In the genomic region with DNA sequence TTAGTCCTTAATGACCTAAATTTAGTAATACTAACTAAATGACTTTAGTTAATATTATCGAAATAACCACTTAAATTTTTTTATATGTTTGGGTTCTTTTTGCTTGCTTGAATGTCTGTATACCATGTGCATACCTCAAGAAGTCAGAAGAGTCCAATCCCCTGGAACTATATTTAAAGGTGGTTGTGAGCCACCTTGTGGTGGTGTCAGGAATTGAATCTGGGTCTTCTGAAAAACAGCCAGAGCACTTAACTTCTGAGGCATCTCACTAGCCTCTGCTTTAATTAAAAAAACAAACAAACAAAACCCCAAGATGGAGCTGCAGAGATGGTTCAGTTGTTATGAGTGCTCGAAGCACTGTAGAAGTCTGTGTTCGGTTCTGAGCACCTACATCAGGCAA, we compare ENCODE assay signal across 10 mouse cellular contexts. TPM values are rescaled to one million over a fixed set of nuclear protein-coding genes. Genes with fewer than 3 reads are reported as not detected.
DNase-seq lines count a peak whose midpoint lies in the region; ATAC-seq and TF ChIP-seq lines count a peak whose summit lies in the region.
"Had no signal": no experiment of that assay in that cellular context is flagged by ENCODE, and none has a peak within 500 bp of the region (broad histone marks: within the 10 kb centered on the region; RNA-seq: fewer than 3 reads in every experiment).

No protein-coding gene starts in this region.

- H3K36me3 ChIP-seq in forebrain, postnatal 0 days (ENCODE audit: insufficient read depth), result peaks cover 50% of the 10 kb centered on the region
- peaks cover 80% of the 10 kb centered on the region for H3K36me3 ChIP-seq in forebrain, embryonic 13.5 days (ENCODE audit: poor library complexity, severe bottlenecking)
- H3K36me3 ChIP-seq in neural tube, embryonic 15.5 days, result peaks cover 48% of the 10 kb centered on the region
- peaks cover 79% of the 10 kb centered on the region for H3K36me3 ChIP-seq in lung, embryonic 14.5 days (ENCODE audit: insufficient read depth)

- TF ChIP-seq CTCF in forebrain, postnatal 0 days (IDR thresholded peaks at IDR 0.05; ENCODE audit: low read depth), result peak; percentile 65
- TF ChIP-seq CTCF in brain, embryonic 14.5 days (IDR thresholded peaks at IDR 0.05; ENCODE audit: borderline replicate concordance, extremely low read depth, insufficient read depth, insufficient read length), result peak; percentile 62; the same call in 1 of the 2 replicates
- peak; percentile 68 for TF ChIP-seq CTCF in lung, embryonic 14.5 days (IDR thresholded peaks at IDR 0.05; ENCODE audit: low read depth)

- H3K4me2 ChIP-seq in forebrain, postnatal 0 days (ENCODE audit: low read depth), result no peak overlapping the region
- H3K4me2 ChIP-seq in forebrain, embryonic 13.5 days, result no peak overlapping the region
- no peak overlapping the region for H3K4me2 ChIP-seq in neural tube, embryonic 15.5 days
- no peak overlapping the region for H3K4me2 ChIP-seq in lung, embryonic 14.5 days
- H3K4me2 ChIP-seq: midbrain, embryonic 12.5 days had no signal

- ATAC-seq in forebrain, postnatal 0 days, result no peak
- ATAC-seq in forebrain, embryonic 13.5 days, result no peak
- ATAC-seq in neural tube, embryonic 15.5 days (ENCODE audit: low FRiP score), result no peak
- no peak for ATAC-seq in lung, embryonic 14.5 days (ENCODE audit: insufficient read depth)

- 86% methylated on average over 3 of the region's 3 CpGs for WGBS in forebrain, postnatal 0 days
- 88% methylated on average over 3 of the region's 3 CpGs for WGBS in forebrain, embryonic 13.5 days
- 88% methylated on average over 3 of the region's 3 CpGs for WGBS in neural tube, embryonic 15.5 days
- WGBS in lung, embryonic 14.5 days, result 75% methylated on average over 3 of the region's 3 CpGs

- peak; percentile 52 for DNase-seq in forebrain, postnatal 0 days
- peak; percentile 24 for DNase-seq in neural tube, embryonic 10.5 days (ENCODE audit: extremely low spot score, low spot score)
- peak; percentile 56 for DNase-seq in brain, embryonic 14.5 days (ENCODE audit: low read depth)
- DNase-seq in heart, postnatal 4 days, result peak; percentile 60
- DNase-seq in lung, embryonic 14.5 days, result peak; percentile 73
- peak; percentile 42 to 76 for DNase-seq in spleen, postnatal 4 days (ENCODE audit: low spot score in 2 of 2)

- TF ChIP-seq POLR2A in brain, embryonic 14.5 days (IDR thresholded peaks at IDR 0.05; ENCODE audit: borderline replicate concordance, extremely low read depth, insufficient read depth, insufficient read length, poor library complexity, severe bottlenecking), result no peak

- H3K9ac ChIP-seq in forebrain, postnatal 0 days, result no peak overlapping the region
- H3K9ac ChIP-seq in forebrain, embryonic 13.5 days, result no peak overlapping the region
- H3K9ac ChIP-seq in neural tube, embryonic 15.5 days (replicated peaks), result no peak overlapping the region
- no peak overlapping the region for H3K9ac ChIP-seq in lung, embryonic 14.5 days
- H3K9ac ChIP-seq: midbrain, embryonic 12.5 days had no signal

- no peak overlapping the region for H3K27ac ChIP-seq in forebrain, postnatal 0 days (ENCODE audit: low read depth, low read length)
- H3K27ac ChIP-seq in forebrain, embryonic 13.5 days, result no peak overlapping the region
- H3K27ac ChIP-seq in neural tube, embryonic 15.5 days (replicated peaks), result no peak overlapping the region
- H3K27ac ChIP-seq in lung, embryonic 14.5 days (ENCODE audit: low read depth), result no peak overlapping the region
- H3K27ac ChIP-seq: midbrain, embryonic 12.5 days had no signal

- no peaks in the 10 kb centered on the region for H3K9me3 ChIP-seq in forebrain, postnatal 0 days (ENCODE audit: low read length)
- no peaks in the 10 kb centered on the region for H3K9me3 ChIP-seq in forebrain, embryonic 13.5 days (replicated peaks)
- no peaks in the 10 kb centered on the region for H3K9me3 ChIP-seq in neural tube, embryonic 15.5 days (replicated peaks)
- H3K9me3 ChIP-seq in lung, embryonic 14.5 days (ENCODE audit: low read depth, low read length), result no peaks in the 10 kb centered on the region
- H3K9me3 ChIP-seq: midbrain, embryonic 12.5 days had no signal

- H3K27me3 ChIP-seq in forebrain, postnatal 0 days (ENCODE audit: insufficient read depth, low read length), result no peaks in the 10 kb centered on the region
- no peaks in the 10 kb centered on the region for H3K27me3 ChIP-seq in forebrain, embryonic 13.5 days
- no peaks in the 10 kb centered on the region for H3K27me3 ChIP-seq in neural tube, embryonic 15.5 days (replicated peaks)
- no peaks in the 10 kb centered on the region for H3K27me3 ChIP-seq in lung, embryonic 14.5 days (ENCODE audit: insufficient read depth, low read length)
- H3K27me3 ChIP-seq: midbrain, embryonic 12.5 days had no signal

- no peak overlapping the region for H3K4me3 ChIP-seq in forebrain, postnatal 0 days (ENCODE audit: low read depth, low read length)
- H3K4me3 ChIP-seq in forebrain, embryonic 13.5 days, result no peak overlapping the region
- H3K4me3 ChIP-seq in neural tube, embryonic 15.5 days (replicated peaks), result no peak overlapping the region
- no peak overlapping the region for H3K4me3 ChIP-seq in lung, embryonic 14.5 days (ENCODE audit: low read depth, low read length)
- H3K4me3 ChIP-seq: midbrain, embryonic 12.5 days had no signal

- no peaks in the 10 kb centered on the region for H3K4me1 ChIP-seq in forebrain, postnatal 0 days (ENCODE audit: insufficient read depth)
- H3K4me1 ChIP-seq in forebrain, embryonic 13.5 days, result no peaks in the 10 kb centered on the region
- H3K4me1 ChIP-seq in neural tube, embryonic 15.5 days, result no peaks in the 10 kb centered on the region
- no peaks in the 10 kb centered on the region for H3K4me1 ChIP-seq in lung, embryonic 14.5 days (ENCODE audit: insufficient read depth)
- H3K4me1 ChIP-seq: midbrain, embryonic 12.5 days had no signal

RNA-seq across cellular contexts. Expression of a gene that starts 11.0 kb away (rescaled TPM):
- 9.6 and 9.8 TPM in 2 replicates for total RNA-seq in forebrain, postnatal 0 days (2014; rRNA removed)
- 5.0 and 6.4 TPM in 2 replicates for polyA plus RNA-seq in forebrain, postnatal 0 days (2015; fragmentation: Nextera tagmentation; extraction: Ambion mirVana)
- 23.9 and 24.5 TPM in 2 replicates for polyA plus RNA-seq in forebrain, embryonic 13.5 days (2015; fragmentation: Nextera tagmentation; extraction: Ambion mirVana)
- 12.1 and 12.8 TPM in 2 replicates for polyA plus RNA-seq in neural tube, embryonic 15.5 days (2015; fragmentation: Nextera tagmentation; extraction: Ambion mirVana)
- polyA plus RNA-seq in brain, embryonic 14.5 days (2012; rRNA removed), result 11.6 and 13.0 TPM in 2 replicates
- 1 to 10 TPM; 6.4 to 6.7 TPM for total RNA-seq in heart, postnatal 4 days (2021)
- 13.6 and 15.2 TPM in 2 replicates for polyA plus RNA-seq in lung, embryonic 14.5 days (2014; fragmentation: Nextera tagmentation; extraction: Ambion mirVana)

RNA-seq across cellular contexts. Expression of a gene that starts 11.2 kb away (rescaled TPM):
- total RNA-seq in forebrain, postnatal 0 days (2014; rRNA removed), result 79.8 and 93.2 TPM in 2 replicates
- 123 and 128 TPM in 2 replicates for polyA plus RNA-seq in forebrain, postnatal 0 days (2015; fragmentation: Nextera tagmentation; extraction: Ambion mirVana)
- 78.2 and 85.3 TPM in 2 replicates for polyA plus RNA-seq in forebrain, embryonic 13.5 days (2015; fragmentation: Nextera tagmentation; extraction: Ambion mirVana)
- polyA plus RNA-seq in neural tube, embryonic 15.5 days (2015; fragmentation: Nextera tagmentation; extraction: Ambion mirVana), result 124 and 133 TPM in 2 replicates
- polyA plus RNA-seq in brain, embryonic 14.5 days (2012; rRNA removed), result 47.1 and 53.3 TPM in 2 replicates
- total RNA-seq in heart, postnatal 4 days (2021), result 10 to 100 TPM; 50.0 to 51.3 TPM
- polyA plus RNA-seq in lung, embryonic 14.5 days (2014; fragmentation: Nextera tagmentation; extraction: Ambion mirVana), result 80.2 and 84.8 TPM in 2 replicates

RNA-seq across cellular contexts. Expression of a gene that starts 36.4 kb away (rescaled TPM):
- total RNA-seq in forebrain, postnatal 0 days (2014; rRNA removed), result not detected in 2 replicates
- polyA plus RNA-seq in forebrain, postnatal 0 days (2015; fragmentation: Nextera tagmentation; extraction: Ambion mirVana), result not detected in 2 replicates
- not detected in 2 replicates for polyA plus RNA-seq in forebrain, embryonic 13.5 days (2015; fragmentation: Nextera tagmentation; extraction: Ambion mirVana)
- 0.31 TPM in 1 of 2 replicates, not detected in the other for polyA plus RNA-seq in neural tube, embryonic 15.5 days (2015; fragmentation: Nextera tagmentation; extraction: Ambion mirVana)
- polyA plus RNA-seq in brain, embryonic 14.5 days (2012; rRNA removed), result not detected in 2 replicates
- 1 to 10 TPM in 1 of 2 experiments, under 1 TPM in 1; 0.65 to 1.5 TPM for total RNA-seq in heart, postnatal 4 days (2021)
- 0.37 TPM in 1 of 2 replicates, not detected in the other for polyA plus RNA-seq in lung, embryonic 14.5 days (2014; fragmentation: Nextera tagmentation; extraction: Ambion mirVana)
- polyA plus RNA-seq: heart, embryonic 14.5 days; midbrain, embryonic 12.5 days had no signal
